Comparison of ENCODE assay signal across 12 mouse cellular contexts in genomic region chr5:112631766-112632165, GRCm38 (mm10). TPM values are rescaled to one million over a fixed set of nuclear protein-coding genes. Genes with fewer than 3 reads are reported as not detected.
DNase-seq lines count a peak whose midpoint lies in the region; TF ChIP-seq lines count a peak whose summit lies in the region.
"Had no signal": no experiment of that assay in that cellular context is flagged by ENCODE, and none has a peak within 500 bp of the region (broad histone marks: within the 10 kb centered on the region; RNA-seq: fewer than 3 reads in every experiment).

No protein-coding gene starts in this region.

- DNase-seq in adrenal gland, adult 8-10 months = peak; percentile 19
- DNase-seq in adrenal gland, adult 18-20 months (ENCODE audit: low spot score in 2 of 2) = no peak
- peak; percentile 36 for DNase-seq in lung, postnatal 36 days
- DNase-seq in lung, adult 2 months = no peak
- peak; percentile 54 for DNase-seq in kidney, adult 9 months
- DNase-seq in skeletal muscle tissue, adult 2 months (ENCODE audit: low read depth, low spot score) = peak; percentile 13
- DNase-seq in spleen, postnatal 14 days (ENCODE audit: low spot score in 2 of 2) = no peak
- DNase-seq in right cerebral cortex, postnatal 10 days (ENCODE audit: low spot score in 2 of 2) = no peak
- DNase-seq: lung, embryonic 14.5 days; right cerebral cortex, postnatal 4 days had no signal

- no peaks in the 10 kb centered on the region for H3K4me1 ChIP-seq in lung, adult 2 months (ENCODE audit: control insufficient read depth, insufficient read depth, low read length)

- WGBS in lung, adult 2 months = 27% methylated on average over 7 of the region's 7 CpGs

- no peak for TF ChIP-seq CTCF in lung, adult 2 months (IDR thresholded peaks at IDR 0.05; ENCODE audit: insufficient read depth, low read length)

- no peak overlapping the region for H3K4me3 ChIP-seq in lung, adult 2 months (replicated peaks; ENCODE audit: extremely low read depth, low read depth, low read length)
- H3K4me3 ChIP-seq: erythroblast, embryonic 14.5 days; layer of hippocampus, adult 2 months had no signal

- no peak for TF ChIP-seq POLR2A in lung, adult 2 months (IDR thresholded peaks at IDR 0.05; ENCODE audit: borderline replicate concordance, extremely low read depth, low read depth, low read length)

RNA-seq across cellular contexts. Expression of gene Sez6l, which starts 54.8 kb away (rescaled TPM):
- 10 to 100 TPM in 1 of 4 experiments, 1 to 10 TPM in 3; 5.5 to 10.8 (median 7.5) TPM for total RNA-seq in adrenal gland, adult 8-10 months (2022)
- 1 to 10 TPM; 4.3 to 5.3 TPM for total RNA-seq in adrenal gland, adult 18-20 months (2021)
- 0.12 and 0.38 TPM in 2 replicates for polyA plus RNA-seq in lung, adult 2 months (2012; rRNA removed)
- polyA plus RNA-seq: erythroblast, embryonic 14.5 days had no signal

Comparison
In these comparisons a context has a peak if more than half of its experiments do, and no peak if none do; other contexts are left out.
1. DNase-seq: peak in adrenal gland, adult 8-10 months (single experiment), lung, postnatal 36 days (single experiment), kidney, adult 9 months (single experiment) and skeletal muscle tissue, adult 2 months (single experiment); none in adrenal gland, adult 18-20 months (0 of 2), lung, adult 2 months (single experiment), spleen, postnatal 14 days (0 of 2) and right cerebral cortex, postnatal 10 days (0 of 2).